Mouse (Mus musculus) mammary gland, adult 2 months (tissue): ENCODE measurements around the gene Lrrc1. TPM values are rescaled to one million over a fixed set of nuclear protein-coding genes. Genes with fewer than 3 reads are reported as not detected.

Experiments used
- polyA plus RNA-seq: library from polyadenylated mRNA; depleted of rRNA; stranded (reverse); fragments of >200 nt; gene quantifications from 2 replicates; pipeline ENCODE4 v1.2.3, GENCODE M21; 2012; ENCODE audit warnings: low replicate concordance; rRNA removed

Gene Lrrc1
- polyA plus RNA-seq, result 10.3 and 15.4 TPM in 2 replicates

DNA sequence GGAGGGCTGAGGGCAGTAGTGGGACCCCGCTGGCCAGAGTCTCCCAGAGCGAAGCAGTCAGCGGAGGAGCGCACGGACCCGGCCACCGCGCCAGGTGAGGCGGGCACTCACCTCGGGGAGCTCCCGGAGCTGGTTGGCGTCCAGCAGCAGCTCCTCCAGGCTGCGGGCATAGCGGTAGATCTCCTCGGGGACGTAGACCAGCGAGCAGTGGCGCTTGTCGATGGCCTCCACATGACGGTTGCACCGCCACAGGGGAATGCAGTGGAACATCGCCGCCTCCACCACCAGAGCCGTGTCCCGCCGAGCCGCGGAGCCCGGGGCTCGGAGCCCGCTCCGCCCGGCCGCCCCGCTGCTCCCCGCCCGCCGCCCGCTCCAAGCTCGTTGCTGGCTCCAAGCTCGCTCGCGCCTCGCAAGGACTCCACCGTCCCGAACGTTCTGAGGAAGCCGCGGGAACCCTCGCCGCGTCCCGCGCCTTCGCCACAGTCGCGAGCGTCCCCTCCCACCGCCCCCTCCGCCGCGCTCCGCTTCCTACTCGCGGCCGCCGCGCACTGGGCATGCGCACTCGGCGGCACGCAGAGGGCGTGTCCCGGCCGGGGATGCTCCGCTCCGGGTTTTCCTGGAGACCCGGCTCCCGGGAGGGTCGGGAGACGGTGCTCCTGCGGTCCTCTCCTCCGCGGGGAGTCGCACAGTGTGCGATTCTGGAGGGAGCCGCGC, at the start of gene Lrrc1:
Gene Lrrc1, minus strand, starts transcription at position 517 of the 714 bp plus-strand sequence.

Other genes starting within 250 kb of the Lrrc1 start
- 0.65 and 27.8 TPM in 2 replicates for gene Mlip, start 191.9 kb downstream of the Lrrc1 start, polyA plus RNA-seq
- 26.9 TPM in 1 of 2 replicates, not detected in the other for gene Klhl31, start 91.6 kb upstream of the Lrrc1 start, polyA plus RNA-seq
- gene Gclc, start 209.7 kb upstream of the Lrrc1 start, polyA plus RNA-seq, result 19.3 and 28.2 TPM in 2 replicates